Mouse (Mus musculus) A20 (cell line): ENCODE measurements around the gene Odf4.
"Not testable (repeated sequence)": the region's sequence is repeated elsewhere in the genome, so short reads cannot be mapped to it uniquely, and the experiment has no call there.

Experiments used
- DNase-seq: peaks from one replicate; pipeline ENCODE4 v3.0.0-alpha.2; 2011; ENCODE audit warnings: low read depth, low spot score

Odf4 gene

GRCm38 (mm10) chr11:68946806-68947440, 20.0 kb upstream of the Odf4 start:
- DNase-seq = no peak

GRCm38 (mm10) chr11:68946001-68946400, 19.1 kb upstream of the Odf4 start:
- DNase-seq = no peak

GRCm38 (mm10) chr11:68945245-68945644, 18.4 kb upstream of the Odf4 start:
- no peak for DNase-seq

GRCm38 (mm10) chr11:68942731-68943130, 15.8 kb upstream of the Odf4 start:
- DNase-seq = no peak

GRCm38 (mm10) chr11:68940516-68940915, 13.6 kb upstream of the Odf4 start:
- peak; percentile 13 for DNase-seq

GRCm38 (mm10) chr11:68939451-68940304, 12.8 kb upstream of the Odf4 start:
- DNase-seq = peak; percentile 92

- not testable (repeated sequence) for DNase-seq
These were observed 10.1 kb upstream of the Odf4 start for GRCm38 (mm10) chr11:68936951-68937350.

GRCm38 (mm10) chr11:68933885-68934507, 7.1 kb upstream of the Odf4 start:
- DNase-seq = no peak

- DNase-seq = no peak
These were observed 3.1 kb upstream of the Odf4 start for GRCm38 (mm10) chr11:68929947-68930346.

- DNase-seq = no peak
These were observed 2.1 kb downstream of the Odf4 start for GRCm38 (mm10) chr11:68924749-68925148.

GRCm38 (mm10) chr11:68923191-68923590, 3.7 kb downstream of the Odf4 start:
- no peak for DNase-seq

GRCm38 (mm10) chr11:68914566-68914965, 12.3 kb downstream of the Odf4 start:
- DNase-seq = no peak

GRCm38 (mm10) chr11:68911531-68912177, 15.2 kb downstream of the Odf4 start:
- no peak for DNase-seq

- no peak for DNase-seq
These were observed 17.9 kb downstream of the Odf4 start for GRCm38 (mm10) chr11:68908846-68909503.

- DNase-seq = no peak
These were observed 19.6 kb downstream of the Odf4 start for GRCm38 (mm10) chr11:68907251-68907650.

GRCm38 (mm10) chr11:68906461-68906790, 20.5 kb downstream of the Odf4 start:
- no peak for DNase-seq

GRCm38 (mm10) chr11:68905665-68906460, 21.0 kb downstream of the Odf4 start:
- no peak for DNase-seq

- DNase-seq = no peak
These were observed 21.7 kb downstream of the Odf4 start for GRCm38 (mm10) chr11:68905138-68905531.

- peak; percentile 69 for DNase-seq
These were observed 22.3 kb downstream of the Odf4 start for GRCm38 (mm10) chr11:68904375-68905137.

GRCm38 (mm10) chr11:68903775-68904174, 23.1 kb downstream of the Odf4 start:
- DNase-seq = no peak
